Mouse (Mus musculus): ENCODE measurements around the gene Psme2b.
"Not testable (repeated sequence)": the region's sequence is repeated elsewhere in the genome, so short reads cannot be mapped to it uniquely, and the experiment has no call there.

The Psme2b gene

DNA sequence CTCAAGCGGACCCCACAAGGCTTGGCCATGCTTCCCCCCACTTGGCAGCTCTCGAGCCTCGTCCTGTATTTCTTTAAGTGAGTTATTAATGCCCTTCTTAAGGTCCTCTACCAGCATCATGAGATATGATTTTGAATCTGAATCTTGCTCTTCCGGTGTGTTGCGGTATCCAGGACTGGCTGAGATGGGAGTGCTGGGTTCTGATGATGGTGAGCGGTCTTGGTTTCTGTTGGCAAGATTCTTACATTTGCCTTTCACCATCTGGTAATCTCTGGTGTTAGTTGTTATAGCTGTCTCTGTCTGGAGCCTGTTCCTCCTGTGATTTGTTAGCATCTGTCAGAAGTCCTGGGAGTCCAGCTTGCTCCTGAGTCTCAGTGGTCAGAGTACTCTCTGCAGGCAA is at the start of gene Psme2b:
Psme2b (minus strand) TSS at position 101 of the 400 bp plus-strand sequence.
- DNase-seq = not testable (repeated sequence)

DNA sequence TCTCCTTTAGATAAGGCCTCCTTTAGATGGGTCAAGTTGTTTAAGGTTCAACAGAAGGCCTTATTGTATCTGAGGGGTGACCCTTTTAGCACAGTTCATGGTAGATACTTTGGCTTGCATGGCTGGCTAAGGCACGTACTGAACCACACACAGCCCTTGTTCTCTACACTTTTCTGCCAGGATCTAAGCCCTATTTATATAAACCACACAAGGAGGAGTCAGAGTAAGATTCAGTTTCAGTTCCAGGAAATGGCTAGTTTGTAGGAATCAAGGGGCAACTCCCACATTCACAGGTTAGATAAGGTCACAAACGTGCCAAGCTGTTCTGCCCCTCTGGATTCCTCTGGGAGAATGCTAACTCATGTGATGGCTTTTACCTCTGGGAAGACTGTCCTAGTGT is 48.0 kb upstream of the Psme2b start, which contains the start of gene Tgtp1:
Tgtp1 (minus strand) TSS at position 155 of the 400 bp plus-strand sequence.
- DNase-seq = peak in 1 of 2 experiments; percentile 7

DNA sequence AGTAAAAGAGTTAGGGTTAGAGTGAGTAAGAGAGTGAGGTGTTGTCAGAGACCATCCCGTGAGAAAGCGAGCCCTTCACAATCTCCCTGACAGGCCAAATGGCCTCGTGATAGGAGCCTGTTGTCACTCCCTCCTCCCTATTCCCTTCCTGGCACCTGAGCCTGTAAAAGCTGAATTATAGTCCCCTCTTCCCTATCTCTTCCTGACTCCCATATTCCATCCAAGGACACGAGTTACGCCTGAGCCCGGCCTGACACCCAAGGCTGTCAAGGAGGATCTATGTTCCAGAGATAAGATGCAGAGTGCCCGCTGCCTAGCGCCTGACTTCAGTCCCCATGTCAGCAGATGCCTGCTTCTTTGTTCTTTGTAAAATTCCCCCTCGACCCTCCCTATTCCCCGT is 47.3 kb upstream of the Psme2b start:
- DNase-seq = not testable (repeated sequence)

DNA sequence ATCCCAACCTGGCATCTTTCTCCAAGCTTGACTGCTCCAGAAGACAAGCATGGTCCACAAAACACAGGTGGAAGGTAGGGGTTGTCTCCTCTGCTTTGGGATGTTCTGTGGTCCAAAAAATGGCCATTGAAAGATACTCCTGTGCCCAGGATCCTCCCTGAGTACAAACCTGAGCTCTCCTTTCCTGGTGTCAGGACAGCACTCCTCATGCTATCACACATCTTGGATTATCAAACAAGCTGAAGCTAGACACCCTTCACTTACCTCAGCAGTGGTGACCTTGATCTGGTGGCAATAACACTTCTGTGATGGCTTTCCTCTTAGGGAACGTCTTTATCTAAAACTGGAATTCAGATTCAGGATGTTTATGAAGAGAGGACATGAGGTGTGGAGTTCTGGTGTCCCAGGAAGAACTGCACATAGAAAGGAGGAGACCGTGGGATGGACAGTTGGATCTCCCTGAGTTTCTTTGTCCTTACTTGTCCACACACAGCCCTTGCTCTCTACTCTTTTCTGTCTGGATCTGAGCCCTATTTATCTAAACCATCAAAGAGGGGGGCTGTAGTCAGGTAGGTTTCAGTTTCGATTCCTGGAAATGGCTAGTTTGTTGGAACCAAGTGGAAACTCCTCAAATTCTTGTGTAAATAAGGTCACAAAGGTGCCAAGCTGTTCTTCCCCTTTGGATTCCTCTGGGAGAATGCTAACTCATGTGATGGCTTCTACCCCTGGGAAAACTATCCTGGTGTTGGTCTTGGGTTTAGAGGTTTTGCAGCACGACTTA is 45.9 kb upstream of the Psme2b start, which contains the start of gene Gm12185:
Gm12185 (minus strand) TSS at position 487 of the 781 bp plus-strand sequence.
- peak; percentile 15 to 48 for DNase-seq

DNA sequence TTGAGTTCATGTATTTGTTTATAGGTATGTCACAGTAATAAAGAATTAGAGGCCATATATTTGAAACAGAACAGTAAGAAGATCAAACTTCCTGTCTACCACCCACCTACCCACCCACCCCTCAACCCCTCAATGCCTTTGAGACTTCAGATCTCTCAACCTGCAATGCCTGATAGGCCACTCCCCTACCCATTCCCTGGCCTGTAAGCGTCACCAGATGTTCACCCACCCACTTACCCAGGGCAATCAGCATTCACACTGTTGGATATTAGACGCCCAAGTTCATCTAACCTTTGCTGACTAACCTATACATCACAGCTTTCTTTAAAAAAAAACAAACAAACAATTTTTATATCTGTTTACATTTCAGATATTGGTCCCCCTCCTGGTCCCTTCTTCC is 44.0 kb upstream of the Psme2b start:
- DNase-seq = not testable (repeated sequence)

DNA sequence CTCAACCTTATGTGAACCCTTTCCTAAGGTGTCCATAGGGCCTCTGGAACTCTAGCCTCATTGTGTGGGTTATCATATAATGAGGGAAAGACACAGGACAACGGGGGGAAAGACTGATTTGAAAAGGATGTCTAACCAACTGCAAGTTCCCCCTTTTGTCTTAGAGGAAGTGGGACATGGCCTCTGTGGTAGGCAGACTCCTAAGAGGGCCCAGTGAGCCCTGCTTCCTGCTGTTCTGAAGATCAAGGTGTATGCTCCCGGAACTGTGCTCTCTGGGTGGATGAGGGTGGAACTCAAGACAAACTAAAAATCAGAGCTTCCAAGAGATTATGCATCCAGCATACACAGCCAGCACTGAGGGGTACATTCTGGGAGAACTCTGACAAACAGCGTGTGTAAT is 42.2 kb upstream of the Psme2b start:
- DNase-seq = not testable (repeated sequence)

DNA sequence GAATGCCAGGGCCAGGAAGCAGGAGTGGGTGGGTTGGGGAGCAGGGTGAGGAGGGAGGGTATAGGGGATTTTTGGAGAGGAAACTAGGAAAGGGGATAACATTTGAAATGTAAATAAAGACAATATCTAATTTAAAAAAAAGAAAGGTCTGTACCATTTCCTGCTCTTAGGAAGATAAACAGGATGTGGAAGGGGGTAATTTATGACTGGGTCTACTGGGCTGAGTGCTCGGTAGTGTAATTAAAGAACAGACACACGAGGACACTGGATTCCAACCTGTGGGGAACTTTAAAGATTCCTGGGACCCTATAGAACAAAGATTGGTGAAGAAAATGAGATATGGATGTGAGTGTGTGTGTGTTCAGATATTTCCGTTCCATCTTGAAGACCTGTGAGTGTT is 36.9 kb upstream of the Psme2b start:
- DNase-seq = not testable (repeated sequence)

DNA sequence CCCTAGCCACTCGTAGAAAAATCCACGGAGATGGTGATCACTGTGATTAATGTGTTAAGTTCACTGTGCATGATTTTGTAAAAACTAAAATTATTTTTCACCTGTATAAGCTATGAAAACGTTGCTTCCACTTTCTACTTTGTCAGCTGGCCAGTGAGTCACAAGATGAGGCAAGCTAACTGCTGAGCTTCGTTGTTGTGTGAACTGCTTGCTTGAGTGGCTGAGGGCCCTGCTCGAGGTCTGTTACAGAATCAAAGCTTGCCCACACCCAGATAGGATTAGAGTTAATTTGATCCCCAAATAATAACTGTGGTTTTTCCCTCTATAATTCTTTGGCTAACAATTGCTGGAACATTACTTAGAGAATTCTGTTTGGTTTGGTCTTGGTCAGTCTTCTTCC is 34.1 kb upstream of the Psme2b start:
- DNase-seq = not testable (repeated sequence)

DNA sequence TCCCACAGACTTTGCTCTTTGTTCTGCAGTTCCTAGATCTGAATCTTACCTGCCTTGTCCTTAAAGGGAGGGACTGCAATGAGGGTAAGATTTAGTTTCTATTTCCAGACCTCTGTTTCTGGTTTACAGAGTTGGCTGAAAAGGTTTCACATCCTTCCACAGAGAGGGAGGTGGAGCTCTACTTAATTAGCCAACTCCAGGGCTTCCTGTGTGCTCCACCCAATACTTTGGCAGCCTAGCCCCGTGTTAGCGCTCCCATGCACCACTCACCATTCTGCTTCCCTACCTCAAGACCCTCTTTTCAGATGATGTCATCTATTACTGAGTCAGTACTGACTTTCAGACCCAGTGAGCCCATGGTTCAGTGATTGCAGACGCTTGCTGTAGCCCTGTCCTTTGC is 33.3 kb upstream of the Psme2b start, which contains the start of gene 9930111J21Rik1:
9930111J21Rik1 (minus strand) TSS at position 148 of the 400 bp plus-strand sequence.
- DNase-seq = not testable (repeated sequence)

DNA sequence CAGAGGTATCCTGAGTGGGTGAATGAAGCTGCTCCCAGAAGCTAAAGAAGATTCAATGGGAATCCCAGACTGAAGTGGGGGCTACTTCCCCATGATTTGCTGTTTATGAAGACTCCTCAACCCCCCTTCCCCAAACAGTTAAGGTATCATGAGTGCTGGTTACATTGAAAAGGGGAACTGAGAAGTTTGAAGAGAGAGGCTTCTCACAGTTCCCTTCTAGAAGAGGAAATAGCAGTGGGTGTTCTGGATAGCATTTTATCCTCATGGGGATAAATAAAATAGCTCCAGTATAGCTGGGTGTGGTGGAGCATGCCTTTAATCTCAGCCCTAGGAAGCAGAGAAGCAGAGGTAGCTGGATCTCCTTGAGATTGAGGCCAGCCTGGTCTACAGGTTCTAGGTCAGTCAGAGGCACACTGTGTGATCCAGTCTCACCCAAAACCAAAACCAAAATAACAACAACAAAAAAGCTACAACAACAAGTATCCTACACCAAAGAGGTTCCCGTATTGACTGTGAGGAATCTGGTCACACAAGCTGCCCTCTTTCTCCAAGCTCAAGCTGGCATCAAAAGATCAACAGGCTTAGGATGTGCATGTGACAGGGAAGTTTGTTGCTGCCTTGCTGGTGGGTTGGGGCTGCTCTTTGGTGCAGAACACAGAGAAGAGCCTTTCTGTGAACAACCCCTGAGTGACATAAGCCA is 32.4 kb upstream of the Psme2b start, which contains the start of gene Olfr56:
Olfr56 (plus strand) TSS at position 650 of the 700 bp plus-strand sequence.
- DNase-seq = not testable (repeated sequence)

DNA sequence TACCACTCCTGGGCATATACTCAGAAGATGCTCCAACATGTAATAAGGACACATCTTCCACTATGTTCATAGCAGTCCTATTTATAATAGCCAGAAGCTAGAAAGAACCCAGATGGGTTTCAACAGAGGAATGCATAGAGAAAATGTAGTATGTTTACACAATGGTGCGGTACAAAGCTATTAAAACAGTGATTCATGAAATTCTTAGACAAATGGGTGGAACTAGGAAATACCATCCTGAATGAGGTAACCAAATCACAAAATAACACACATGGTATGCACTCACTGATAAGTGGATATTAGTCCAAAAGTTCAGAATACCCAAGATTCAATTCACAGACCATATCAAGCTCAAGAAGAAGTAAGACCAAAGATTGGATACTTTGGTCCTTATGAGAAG is 28.7 kb upstream of the Psme2b start:
- DNase-seq = not testable (repeated sequence)

DNA sequence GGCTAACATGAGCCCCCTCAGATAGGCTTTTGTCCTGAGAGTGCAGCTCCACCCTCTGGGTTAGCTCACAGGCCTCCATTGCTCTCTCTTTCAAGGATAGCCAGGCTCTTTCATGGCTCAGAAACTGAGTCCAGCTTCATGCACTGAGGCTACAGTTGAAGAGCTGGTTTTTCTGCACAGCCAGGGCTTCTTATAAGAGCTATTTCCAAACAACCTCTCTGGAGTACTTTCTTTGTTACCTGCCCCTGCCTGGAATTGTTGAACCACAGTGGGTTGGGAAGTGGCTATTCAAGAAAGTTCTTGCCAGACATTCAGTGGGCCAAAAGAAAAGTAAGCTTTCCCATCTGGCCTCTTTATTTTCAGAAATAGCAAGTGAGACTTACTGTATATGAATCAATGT is 6.7 kb downstream of the Psme2b start:
- not testable (repeated sequence) for DNase-seq

DNA sequence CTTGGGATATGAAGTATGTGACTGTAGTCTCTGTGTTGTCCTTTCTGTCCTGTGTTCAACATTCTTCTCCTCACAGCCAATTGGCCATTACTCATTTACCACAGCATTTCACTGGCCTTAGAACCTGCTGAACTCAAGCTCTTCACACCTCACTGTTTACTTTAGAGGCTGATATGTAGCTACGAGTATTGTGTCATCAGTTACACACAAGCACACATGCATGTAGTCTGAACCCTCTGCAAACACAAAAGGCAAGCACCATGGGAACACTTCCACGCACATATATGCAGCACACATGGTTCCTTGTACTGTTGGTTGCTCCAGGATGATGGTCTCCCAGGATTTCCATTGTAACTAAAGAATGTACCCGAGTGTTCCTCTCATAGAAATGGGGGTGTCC is 10.7 kb downstream of the Psme2b start:
- DNase-seq = not testable (repeated sequence)

DNA sequence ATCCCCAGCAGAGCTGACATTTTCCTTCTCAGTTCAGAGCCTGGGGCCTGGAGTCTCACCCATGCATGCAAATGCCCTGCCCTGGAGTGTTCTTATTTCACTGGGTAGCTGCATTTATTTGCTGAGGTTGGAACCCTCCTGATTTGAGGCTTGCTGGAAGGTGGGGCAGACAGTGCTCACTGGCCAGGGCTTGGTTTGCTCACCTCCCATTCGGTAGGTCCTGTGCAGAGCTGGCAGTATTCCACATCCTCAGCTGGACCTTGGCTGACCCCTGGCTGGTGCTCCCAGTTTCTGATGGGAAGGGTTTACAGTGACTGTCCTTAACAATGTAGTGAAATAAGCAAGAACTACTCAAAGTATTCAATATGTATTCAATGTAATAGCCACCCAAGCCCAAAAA is 12.1 kb downstream of the Psme2b start:
- DNase-seq = not testable (repeated sequence)

DNA sequence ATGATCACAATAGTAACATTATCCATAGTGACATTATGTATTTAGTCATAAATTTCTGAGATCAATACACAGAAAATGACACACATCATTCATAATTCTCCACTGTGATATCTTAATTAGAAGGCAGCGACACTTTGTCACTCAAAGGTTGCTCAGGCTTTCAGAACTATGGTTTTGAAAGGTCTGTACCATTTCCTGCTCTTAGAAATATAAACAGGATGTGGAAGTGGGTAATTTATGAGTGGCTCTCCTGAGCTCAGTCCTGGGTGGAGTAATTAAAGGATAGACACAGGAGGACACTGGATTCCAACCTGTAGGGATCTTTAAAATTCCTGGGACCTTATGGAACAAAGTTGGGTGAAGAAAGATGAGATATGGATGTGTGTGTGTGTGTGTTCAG is 12.6 kb downstream of the Psme2b start:
- not testable (repeated sequence) for DNase-seq

DNA sequence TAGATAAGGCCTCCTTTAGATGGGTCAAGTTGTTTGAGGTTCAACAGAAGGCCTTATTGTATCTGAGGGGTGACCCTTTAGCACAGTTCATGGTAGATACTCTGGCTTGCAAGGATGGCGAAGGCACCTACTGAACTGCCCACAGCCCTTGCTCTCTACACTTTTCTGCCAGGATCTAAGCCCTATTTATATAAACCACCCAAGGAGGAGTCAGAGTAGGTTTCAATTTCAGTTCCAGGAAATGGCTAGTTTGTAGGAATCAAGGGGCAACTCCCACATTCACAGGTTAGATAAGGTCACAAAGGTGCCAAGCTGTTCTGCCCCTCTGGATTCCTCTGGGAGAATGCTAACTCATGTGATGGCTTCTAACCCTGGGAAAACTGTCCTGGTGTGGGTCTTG is 17.9 kb downstream of the Psme2b start:
- DNase-seq = not testable (repeated sequence)

DNA sequence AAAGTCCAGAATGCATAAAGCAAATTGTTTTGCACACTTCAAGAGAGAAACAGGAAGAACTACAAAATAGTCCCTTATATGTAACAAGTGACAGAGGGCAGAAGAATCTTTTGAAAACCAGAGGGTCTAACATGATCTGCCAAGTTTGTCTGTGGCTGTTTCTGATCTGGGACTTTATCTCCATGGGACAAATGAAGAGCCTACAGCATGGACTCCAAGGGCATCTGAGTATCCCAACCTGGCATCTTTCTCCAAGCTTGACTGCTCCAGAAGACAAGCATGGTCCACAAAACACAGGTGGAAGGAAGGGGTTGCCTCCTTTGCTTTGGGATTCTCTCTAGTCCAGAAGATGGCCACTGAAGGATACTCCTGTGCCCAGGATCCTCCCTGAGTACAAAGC is 19.6 kb downstream of the Psme2b start:
- DNase-seq = not testable (repeated sequence)

DNA sequence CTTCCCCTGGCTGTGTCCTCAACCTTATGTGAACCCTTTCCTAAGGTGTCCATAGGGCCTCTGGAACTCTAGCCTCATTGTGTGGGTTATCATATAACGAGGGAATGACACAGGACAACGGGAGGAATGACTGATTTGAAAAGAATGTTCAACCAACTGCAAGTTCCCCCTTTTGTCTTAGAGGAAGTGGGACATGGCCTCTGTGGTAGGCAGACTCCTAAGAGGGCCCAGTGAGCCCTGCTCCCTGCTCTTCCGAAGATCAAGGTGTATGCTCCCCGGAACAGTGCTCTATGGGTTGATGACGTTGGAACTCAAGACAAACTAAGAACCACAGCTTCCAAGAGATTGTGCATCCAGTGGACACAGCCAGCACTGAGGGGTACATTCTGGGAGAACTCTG is 22.2 kb downstream of the Psme2b start:
- not testable (repeated sequence) for DNase-seq

DNA sequence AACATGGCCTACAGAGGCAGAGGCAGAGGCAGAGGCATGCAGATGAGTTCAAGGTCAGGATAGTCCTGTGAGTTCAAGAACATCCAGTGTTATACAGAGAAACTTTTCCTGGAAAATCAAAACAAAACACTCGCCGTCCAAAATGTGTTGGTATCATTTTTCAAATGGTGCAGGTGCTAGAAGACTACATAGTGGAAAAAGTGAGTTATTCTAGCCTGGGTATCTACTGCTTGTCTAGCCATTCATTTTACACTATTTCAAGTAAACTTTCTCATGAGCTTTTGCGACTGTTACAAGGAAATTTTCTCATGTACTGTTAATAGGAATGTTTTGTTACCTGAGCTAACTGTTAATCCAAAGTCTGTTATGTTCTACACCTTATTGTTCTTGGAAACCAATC is 27.6 kb downstream of the Psme2b start:
- DNase-seq = no peak

DNA sequence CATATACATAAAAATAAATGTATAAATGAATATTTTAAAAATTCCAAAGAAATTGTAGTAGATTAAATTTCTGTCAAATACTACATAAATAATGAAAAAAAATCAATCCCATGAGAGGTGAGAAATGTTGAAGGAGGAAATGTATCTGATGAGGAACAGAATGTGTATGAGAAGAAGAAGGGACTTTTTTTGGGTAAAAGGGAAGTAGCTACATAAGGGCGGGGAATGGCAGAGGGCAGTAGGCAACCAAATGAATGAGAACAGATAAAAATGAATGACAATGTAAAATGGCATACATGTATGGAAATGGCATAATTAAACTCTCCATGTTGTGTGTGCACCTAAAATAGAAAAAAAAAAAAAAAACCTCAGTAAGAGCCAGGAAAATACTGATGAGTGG is 32.4 kb downstream of the Psme2b start:
- no peak for DNase-seq

DNA sequence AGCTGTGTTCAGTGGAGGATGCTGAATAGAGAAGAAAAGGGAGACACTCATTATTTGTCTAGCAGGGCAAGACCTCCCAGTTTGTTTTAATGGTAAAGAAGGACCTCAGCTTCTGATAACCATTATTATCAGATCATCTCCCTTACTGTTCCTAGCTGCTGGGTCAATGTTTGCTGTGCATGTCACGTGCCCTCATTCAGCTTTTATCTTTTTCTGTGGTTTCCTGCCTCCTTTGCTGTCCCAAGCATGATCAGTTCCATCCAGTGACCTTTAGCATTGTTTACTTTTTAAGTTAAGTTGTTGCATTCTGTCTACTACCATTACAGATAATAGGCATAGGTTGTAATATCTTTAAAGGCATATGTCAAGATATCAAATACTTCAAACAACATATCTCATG is 37.5 kb downstream of the Psme2b start:
- DNase-seq = no peak

DNA sequence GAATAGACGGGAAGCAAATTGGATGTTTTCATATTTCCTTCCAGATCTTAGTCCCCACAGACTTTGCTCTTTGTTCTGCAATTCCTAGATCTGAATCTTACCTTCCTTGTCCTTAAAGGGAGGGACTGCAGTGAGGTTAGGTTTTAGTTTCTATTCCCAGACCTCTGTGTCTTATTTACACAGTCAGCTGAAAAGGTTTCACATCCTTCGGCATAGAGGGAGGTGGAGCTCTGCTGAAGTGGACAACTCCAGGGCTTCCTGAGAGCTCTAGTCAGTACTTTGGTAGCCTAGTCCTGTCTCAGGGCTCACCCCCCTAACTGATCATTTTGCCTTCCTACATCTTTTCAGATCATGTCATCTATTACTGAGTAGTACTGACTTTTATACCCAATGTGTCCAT is 44.0 kb downstream of the Psme2b start, which contains the start of gene Gm5431:
Gm5431 (minus strand) TSS at position 194 of the 400 bp plus-strand sequence.
- no peak for DNase-seq

DNA sequence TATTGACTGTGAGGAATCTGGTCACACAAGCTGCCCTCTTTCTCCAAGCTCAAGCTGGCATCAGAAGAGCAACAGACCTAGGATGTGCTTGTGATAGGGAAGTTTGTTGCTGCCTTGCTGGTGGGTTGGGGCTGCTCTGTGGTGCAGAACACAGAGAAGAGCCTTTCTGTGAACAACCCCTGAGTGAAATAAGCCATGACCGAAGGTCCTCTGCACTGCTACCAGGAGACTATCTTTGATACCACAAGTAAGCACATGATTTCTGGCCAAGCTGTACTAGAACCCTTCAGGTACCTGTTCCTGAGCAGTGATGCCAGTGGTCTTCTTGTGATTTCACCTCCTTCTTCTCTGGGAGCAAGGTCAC is 44.4 kb downstream of the Psme2b start:
- DNase-seq = not testable (repeated sequence)
